Mouse (Mus musculus) spleen, adult 2 months (tissue): ENCODE measurements around the gene Hcfc1r1. TPM values are rescaled to one million over a fixed set of nuclear protein-coding genes. Genes with fewer than 3 reads are reported as not detected.

Source experiments
- DNase-seq, 2 experiments: peaks; one replicate each; pipeline versions ENCODE4 v3.0.0 to v3.0.0-alpha.2; 2012 to 2021; ENCODE audit warnings: low spot score in 2 of 2, low read depth in 1 of 2
- H3K27ac ChIP-seq: fragments of 200-500 bp; 2 replicates; pipeline ENCODE4 v1.5.1; 2012; ENCODE audit warnings: low read length, inconsistent platforms; ENCODE audit not compliant: insufficient read depth
- H3K27me3 ChIP-seq: fragments of 200-500 bp; 2 replicates; pipeline ENCODE4 v1.6.1; 2012; ENCODE audit warnings: mild to moderate bottlenecking, moderate library complexity, low read length, inconsistent platforms; ENCODE audit not compliant: control insufficient read depth, insufficient read depth
- H3K36me3 ChIP-seq: fragments of 200-500 bp; 2 replicates; pipeline ENCODE4 v1.6.1; 2012; ENCODE audit warnings: mild to moderate bottlenecking, low read length, inconsistent platforms; ENCODE audit not compliant: control insufficient read depth, insufficient read depth
- H3K4me1 ChIP-seq: fragments of 200-500 bp; 2 replicates; pipeline ENCODE4 v1.6.1; 2011; ENCODE audit warnings: inconsistent platforms; ENCODE audit not compliant: control insufficient read depth, insufficient read depth, insufficient read length
- H3K4me3 ChIP-seq: fragments of 200-500 bp; 2 replicates; pipeline ENCODE4 v1.5.1; 2011; ENCODE audit warnings: mild to moderate bottlenecking, inconsistent platforms; ENCODE audit not compliant: insufficient read depth, insufficient read length; ENCODE audit errors: extremely low read depth
- CTCF ChIP-seq: fragments of 200-500 bp; IDR thresholded peaks from 2 replicates; pipeline ENCODE4 v1.5.1; 2011; ENCODE audit warnings: mild to moderate bottlenecking, inconsistent platforms; ENCODE audit not compliant: insufficient read depth, insufficient read length, insufficient replicate concordance; ENCODE audit errors: extremely low read depth
- POLR2A ChIP-seq: fragments of 200-500 bp; IDR thresholded peaks from 2 replicates; pipeline ENCODE4 v1.6.1; 2011; ENCODE audit warnings: low read depth, low read length, inconsistent platforms
- WGBS: fragments of 180-500 bp; shearing (Covaris S2); methylation state at CpG from one replicate; pipeline ENCODE4 v1.1.7; 2018; 5-methylcytosine and 5-hydroxymethylcytosine counted together
- polyA plus RNA-seq: library from polyadenylated mRNA; depleted of rRNA; stranded (reverse); fragments of >200 nt; gene quantifications from 2 replicates; pipeline ENCODE4 v1.2.3, GENCODE M21; 2012

Gene Hcfc1r1
- polyA plus RNA-seq, 1 experiment: 75.0 TPM

DNA sequence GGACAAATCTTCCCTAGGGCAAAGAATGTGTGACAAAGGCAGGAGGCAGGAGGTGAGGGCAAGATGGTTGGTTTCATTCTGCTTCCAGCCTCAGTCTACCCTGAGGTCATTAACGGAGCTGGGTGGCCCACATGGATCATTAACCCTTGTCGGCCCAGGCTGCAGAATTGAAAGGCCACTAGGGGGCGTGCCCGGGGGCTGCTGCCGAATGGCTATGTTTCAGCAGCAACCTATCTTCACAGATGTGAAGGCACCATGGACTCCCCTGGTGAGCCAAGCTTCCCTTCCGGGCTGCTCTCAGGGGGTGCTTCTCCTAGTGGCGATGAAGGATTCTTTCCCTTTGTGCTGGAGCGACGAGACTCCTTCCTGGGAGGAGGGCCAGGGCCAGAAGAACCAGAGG, 11.9 kb upstream of the Hcfc1r1 start:
- H3K27ac ChIP-seq: no peak overlapping the region
- DNase-seq: no peak
- H3K36me3 ChIP-seq: no peaks in the 10 kb centered on the region
- H3K27me3 ChIP-seq: peaks cover 3% of the 10 kb centered on the region
- peaks cover 10% of the 10 kb centered on the region; the same call in 1 of the 2 replicates for H3K4me1 ChIP-seq
- H3K4me3 ChIP-seq: no peak overlapping the region
- WGBS: 15% methylated on average over 9 of the region's 9 CpGs
- TF ChIP-seq POLR2A (no peak), CTCF (peak; percentile 37; the same call in 1 of the 2 replicates)

DNA sequence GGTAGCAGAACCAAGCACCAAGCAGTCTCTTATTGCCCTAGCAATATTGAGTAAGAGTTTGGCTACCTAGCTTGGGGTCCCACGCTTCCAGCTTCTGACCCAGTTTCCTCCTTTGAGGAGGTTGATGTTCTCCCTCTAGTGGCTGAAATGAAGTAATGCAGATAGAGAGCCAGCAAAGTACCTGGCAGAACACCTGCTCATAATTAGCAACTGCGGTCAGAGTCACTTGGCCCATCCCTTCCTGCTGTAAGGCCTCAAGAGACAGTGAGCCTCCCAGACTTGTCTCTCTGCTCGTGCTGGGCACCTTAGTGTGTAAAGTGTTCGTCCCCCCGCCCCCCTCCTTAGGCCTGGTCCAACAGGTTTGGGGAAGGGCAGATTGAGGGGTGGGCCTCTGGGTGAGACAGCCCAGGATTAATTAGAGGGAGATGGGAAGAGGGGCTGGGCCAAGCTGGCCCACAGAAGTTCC, 8.8 kb upstream of the Hcfc1r1 start:
- no peak for DNase-seq
- 31% methylated on average over 5 of the region's 5 CpGs for WGBS
- no peak overlapping the region for H3K27ac ChIP-seq

DNA sequence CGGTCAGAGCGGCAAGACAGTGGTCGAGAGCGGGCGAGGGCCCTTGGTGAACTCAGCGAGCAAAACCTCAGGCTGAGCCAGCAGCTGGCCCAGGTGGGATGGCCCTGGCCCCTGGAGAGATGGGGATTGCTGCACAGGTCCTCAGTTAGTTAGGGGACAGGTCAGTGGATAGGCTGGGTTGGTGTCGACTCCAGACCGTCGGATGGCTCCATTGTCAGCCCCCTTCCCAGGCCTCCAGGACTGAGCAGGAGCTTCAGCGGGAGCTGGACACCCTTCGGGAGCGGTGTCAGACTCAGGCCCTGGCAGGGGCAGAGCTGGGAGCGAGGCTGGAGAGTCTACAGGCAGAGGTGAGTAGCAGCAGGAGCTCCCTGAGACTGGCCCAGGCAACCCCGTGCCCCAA, 7.9 kb upstream of the Hcfc1r1 start:
- no peak for DNase-seq
- WGBS: 91% methylated on average over 14 of the region's 14 CpGs
- Histone ChIP-seq H3K27me3 (peaks cover under 1% of the 10 kb centered on the region; the same call in 1 of the 2 replicates), H3K27ac (no peak overlapping the region), H3K36me3 (peaks cover 15% of the 10 kb centered on the region), H3K4me1 (peaks cover 7% of the 10 kb centered on the region; the same call in 1 of the 2 replicates), H3K4me3 (no peak overlapping the region)
- TF ChIP-seq POLR2A (no peak), CTCF (no peak)

More for the DNA sequence above, 8.8 kb upstream of the Hcfc1r1 start:
- H3K27me3 ChIP-seq: peaks cover 3% of the 10 kb centered on the region
- H3K4me3 ChIP-seq: no peak overlapping the region
- H3K36me3 ChIP-seq: peaks cover 10% of the 10 kb centered on the region
- peaks cover 10% of the 10 kb centered on the region; the same call in 1 of the 2 replicates for H3K4me1 ChIP-seq
- TF ChIP-seq POLR2A: no peak
- TF ChIP-seq CTCF: peak; percentile 35; the same call in 1 of the 2 replicates

DNA sequence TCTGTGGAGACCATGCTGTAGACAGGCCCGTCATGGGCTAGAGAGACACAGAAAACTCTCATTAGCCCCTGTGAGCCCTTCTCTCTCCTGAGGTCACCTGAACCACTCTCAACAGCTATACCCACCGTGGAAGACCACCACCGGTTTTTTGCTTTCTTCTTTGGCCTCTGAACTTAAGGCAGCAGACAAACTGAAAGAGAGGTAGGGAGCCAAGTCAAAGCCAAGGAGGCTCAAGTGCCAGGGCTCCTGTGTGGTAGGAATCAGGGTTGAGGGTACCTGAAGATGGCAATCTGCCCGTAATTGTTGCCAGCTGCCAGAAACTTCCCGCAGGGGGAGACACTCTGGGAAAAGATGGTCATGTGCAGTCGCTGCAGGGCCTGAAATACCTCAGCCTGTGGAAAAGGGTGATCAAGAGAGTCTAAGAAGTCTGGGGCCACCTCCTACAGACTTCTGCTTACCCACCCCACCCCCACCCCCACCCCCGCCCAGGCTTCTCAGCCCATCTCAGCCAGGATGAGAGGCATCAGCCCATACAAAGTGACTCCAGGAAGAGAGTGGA, 2.8 kb upstream of the Hcfc1r1 start:
- peaks cover 5% of the 10 kb centered on the region; the same call in 1 of the 2 replicates for H3K4me1 ChIP-seq
- WGBS: 91% methylated on average over 7 of the region's 7 CpGs
- no peak for DNase-seq
- peaks cover 15% of the 10 kb centered on the region for H3K36me3 ChIP-seq
- no peak overlapping the region for H3K27ac ChIP-seq
- no peak overlapping the region for H3K4me3 ChIP-seq
- no peaks in the 10 kb centered on the region for H3K27me3 ChIP-seq
- no peak for TF ChIP-seq CTCF

DNA sequence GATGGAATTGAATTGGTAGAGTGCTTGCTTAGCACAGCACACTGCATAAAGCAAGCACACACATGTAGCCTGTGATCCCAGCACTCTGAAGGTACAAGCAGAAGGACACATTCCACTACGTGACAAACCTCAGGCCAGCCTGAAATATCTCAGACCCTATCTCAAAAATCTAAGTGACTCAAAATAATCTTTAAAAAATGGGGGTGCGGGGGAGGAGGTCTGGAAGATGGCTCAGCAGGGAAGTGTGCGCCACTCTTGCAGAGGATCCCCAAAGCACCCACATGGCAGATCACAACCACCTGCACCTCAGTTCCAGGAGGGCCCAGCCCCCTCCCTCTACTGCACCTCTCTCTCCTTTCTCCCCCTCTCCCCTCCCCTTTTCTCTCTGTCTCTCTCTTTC, 1.9 kb upstream of the Hcfc1r1 start:
- WGBS: 83% methylated on average over 3 of the region's 3 CpGs
- Histone ChIP-seq H3K27ac (no peak overlapping the region), H3K4me3 (no peak overlapping the region), H3K27me3 (no peaks in the 10 kb centered on the region), H3K4me1 (peaks cover 11% of the 10 kb centered on the region), H3K36me3 (peaks cover 15% of the 10 kb centered on the region)
- DNase-seq: no peak
- TF ChIP-seq CTCF: no peak
- TF ChIP-seq POLR2A: no peak

DNA sequence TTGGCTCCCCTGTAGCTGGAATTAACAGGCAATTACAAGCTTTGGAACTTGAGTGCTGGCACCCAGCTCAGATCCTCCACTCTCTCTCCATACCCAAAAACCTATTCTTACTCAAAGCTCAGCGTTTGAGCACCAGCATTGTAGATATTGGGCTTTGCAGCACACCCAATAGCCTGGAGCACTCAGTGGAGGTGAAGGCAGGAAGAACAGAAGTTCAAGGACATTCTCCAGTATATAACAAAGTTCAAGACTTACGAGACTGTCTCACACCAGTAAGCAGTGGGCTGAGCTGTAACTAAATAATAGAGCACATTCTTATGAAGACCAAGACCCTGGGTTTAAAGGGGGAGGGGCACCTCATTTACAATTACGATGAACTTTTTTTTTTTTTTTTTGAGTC, 635 bp upstream of the Hcfc1r1 start:
- no peak overlapping the region for H3K27ac ChIP-seq
- peaks cover 15% of the 10 kb centered on the region for H3K36me3 ChIP-seq
- H3K4me3 ChIP-seq: no peak overlapping the region
- 68% methylated on average over 3 of the region's 3 CpGs for WGBS
- no peak for TF ChIP-seq CTCF
- TF ChIP-seq POLR2A: no peak
- peaks cover 13% of the 10 kb centered on the region for H3K4me1 ChIP-seq
- H3K27me3 ChIP-seq: no peaks in the 10 kb centered on the region
- DNase-seq: no peak

DNA sequence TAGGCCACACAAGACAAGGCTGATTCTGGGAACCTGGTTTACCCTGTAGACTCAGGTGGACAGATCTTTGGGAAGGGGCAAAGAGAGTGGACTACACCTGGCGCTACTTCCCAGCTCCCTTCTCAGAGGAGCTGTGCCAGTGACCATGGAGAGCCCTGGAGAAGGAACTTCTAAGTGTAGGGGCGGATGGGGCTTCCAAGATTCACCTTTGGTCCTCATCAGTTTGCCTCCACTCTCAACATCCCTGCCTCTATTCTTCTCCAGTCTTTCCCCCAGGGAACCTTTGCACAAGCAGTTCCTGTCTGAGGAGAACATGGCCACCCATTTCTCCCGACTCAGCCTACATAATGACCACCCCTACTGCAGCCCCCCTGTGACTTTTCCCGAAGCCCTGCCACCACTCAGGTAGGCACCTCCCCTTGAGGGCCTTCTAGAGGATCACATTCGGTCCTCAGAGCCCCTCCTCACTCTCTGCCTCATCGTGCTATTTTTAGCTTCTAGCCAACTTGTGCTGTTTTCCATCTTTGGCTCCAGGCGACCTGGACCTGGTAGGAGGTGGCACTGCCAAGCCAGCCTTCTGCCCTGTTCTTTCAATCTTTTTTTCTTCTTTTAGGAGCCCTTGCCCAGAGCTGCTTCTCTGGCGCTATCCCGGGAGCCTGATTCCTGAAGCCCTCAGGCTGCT, 1.0 kb downstream of the Hcfc1r1 start:
- 62% methylated on average over 9 of the region's 9 CpGs for WGBS
- TF ChIP-seq POLR2A (no peak), CTCF (no peak)
- peak overlapping the region; percentile 96; the same call in 1 of the 2 replicates for H3K27ac ChIP-seq
- peak overlapping the region; percentile 84; the same call in 1 of the 2 replicates for H3K4me3 ChIP-seq
- peaks cover 6% of the 10 kb centered on the region for H3K27me3 ChIP-seq
- no peak for DNase-seq
- peaks cover 13% of the 10 kb centered on the region for H3K4me1 ChIP-seq
- H3K36me3 ChIP-seq: peaks cover 5% of the 10 kb centered on the region
